Mouse (Mus musculus): ENCODE data around the gene Ttll12. TPM values are rescaled to one million over a fixed set of nuclear protein-coding genes. Genes with fewer than 3 reads are reported as not detected.

Ttll12 gene
- total RNA-seq, 2 experiments from 2014 or later, result 3.0 to 5.9 TPM

- ATAC-seq (ENCODE audit: poor library complexity, severe bottlenecking), result peak; percentile 46
Observed at GRCm38 (mm10) chr15:83563857-83564651, 30.9 kb downstream of the Ttll12 start.

GRCm38 (mm10) chr15:83563327-83563856, 31.6 kb downstream of the Ttll12 start, which contains the start of the genes Tspo and Mcat:
Gene Tspo (plus strand): TSS chr15:83563592.
Gene Mcat (minus strand): TSS chr15:83563787.
- peak; percentile 68 for ATAC-seq (ENCODE audit: poor library complexity, severe bottlenecking)

- peak; percentile 64 for ATAC-seq (ENCODE audit: poor library complexity, severe bottlenecking)
Observed at GRCm38 (mm10) chr15:83562626-83563270, 32.2 kb downstream of the Ttll12 start.

- peak; percentile 33 for ATAC-seq (ENCODE audit: poor library complexity, severe bottlenecking)
Observed at GRCm38 (mm10) chr15:83560941-83561477, 33.9 kb downstream of the Ttll12 start.

- peak; percentile 91 for ATAC-seq (ENCODE audit: poor library complexity, severe bottlenecking)
Observed at GRCm38 (mm10) chr15:83555161-83555974, 39.6 kb downstream of the Ttll12 start.

- ATAC-seq (ENCODE audit: poor library complexity, severe bottlenecking), result no peak
Observed at GRCm38 (mm10) chr15:83553831-83554230, 41.1 kb downstream of the Ttll12 start.

- ATAC-seq (ENCODE audit: poor library complexity, severe bottlenecking), result no peak
Observed at GRCm38 (mm10) chr15:83550137-83550536, 44.8 kb downstream of the Ttll12 start.

GRCm38 (mm10) chr15:83547144-83547543, 47.8 kb downstream of the Ttll12 start:
- ATAC-seq (ENCODE audit: poor library complexity, severe bottlenecking), result no peak

GRCm38 (mm10) chr15:83546029-83546428, 48.9 kb downstream of the Ttll12 start:
- ATAC-seq (ENCODE audit: poor library complexity, severe bottlenecking), result no peak

- no peak for ATAC-seq (ENCODE audit: poor library complexity, severe bottlenecking)
Observed at GRCm38 (mm10) chr15:83541647-83542287, 53.2 kb downstream of the Ttll12 start.

GRCm38 (mm10) chr15:83539905-83540304, 55.1 kb downstream of the Ttll12 start:
- no peak for ATAC-seq (ENCODE audit: poor library complexity, severe bottlenecking)

- no peak for ATAC-seq (ENCODE audit: poor library complexity, severe bottlenecking)
Observed at GRCm38 (mm10) chr15:83538855-83539254, 56.1 kb downstream of the Ttll12 start.

- no peak for ATAC-seq (ENCODE audit: poor library complexity, severe bottlenecking)
Observed at GRCm38 (mm10) chr15:83535890-83536231, 59.1 kb downstream of the Ttll12 start.

GRCm38 (mm10) chr15:83534960-83535889, 59.7 kb downstream of the Ttll12 start:
- ATAC-seq (ENCODE audit: poor library complexity, severe bottlenecking), result no peak

- ATAC-seq (ENCODE audit: poor library complexity, severe bottlenecking), result no peak
Observed at GRCm38 (mm10) chr15:83532606-83533005, 62.4 kb downstream of the Ttll12 start.

GRCm38 (mm10) chr15:83531961-83532469, 62.9 kb downstream of the Ttll12 start:
- ATAC-seq (ENCODE audit: poor library complexity, severe bottlenecking), result no peak

- ATAC-seq (ENCODE audit: poor library complexity, severe bottlenecking), result no peak
Observed at GRCm38 (mm10) chr15:83530688-83531087, 64.3 kb downstream of the Ttll12 start.

- ATAC-seq (ENCODE audit: poor library complexity, severe bottlenecking), result no peak
Observed at GRCm38 (mm10) chr15:83530233-83530632, 64.7 kb downstream of the Ttll12 start.

GRCm38 (mm10) chr15:83529765-83530164, 65.2 kb downstream of the Ttll12 start:
- ATAC-seq (ENCODE audit: poor library complexity, severe bottlenecking), result no peak

Data from megakaryocyte, adult 5-6 weeks (primary cell).